Mouse (Mus musculus) bone marrow, adult 2 months (tissue): ENCODE results near the gene Kcnk4.

ENCODE experiments used
- CTCF ChIP-seq: fragments of 200-500 bp; IDR thresholded peaks from 2 replicates; pipeline ENCODE4 v1.5.1; 2011; ENCODE audit warnings: low read length, control low read depth; ENCODE audit not compliant: control insufficient read depth, insufficient read depth
- POLR2A ChIP-seq: fragments of 200-500 bp; IDR thresholded peaks from 2 replicates; pipeline ENCODE4 v1.6.1; 2011; ENCODE audit warnings: low read depth, mild to moderate bottlenecking, control low read depth, low read length, borderline replicate concordance; ENCODE audit not compliant: control insufficient read depth

DNA sequence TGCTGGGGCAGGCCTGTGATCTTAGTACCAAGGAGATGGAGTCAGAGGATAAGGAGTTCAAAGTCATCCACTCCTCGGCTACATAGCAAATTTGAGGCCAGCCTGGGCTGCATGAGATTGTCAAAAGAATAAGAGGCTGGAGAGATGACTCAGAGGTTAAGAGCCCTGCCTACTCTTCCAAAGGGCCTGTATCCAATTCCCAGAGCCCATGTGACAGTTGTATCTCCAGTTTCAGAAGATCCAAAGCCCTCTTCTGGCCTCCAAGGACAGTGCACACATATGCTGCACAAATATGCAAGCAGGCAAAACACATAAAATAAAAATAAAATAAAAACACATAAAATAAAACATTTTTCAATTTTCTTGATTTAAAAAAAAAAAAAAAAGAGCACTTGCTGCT is 60.1 kb downstream of the Kcnk4 start:
- no peak for TF ChIP-seq POLR2A
- no peak for TF ChIP-seq CTCF
